Mouse (Mus musculus): ENCODE results near the gene Ankrd44.

Ankrd44 gene

GRCm38 (mm10) chr1:54707888-54708565 is 218.2 kb downstream of the Ankrd44 start:
- DNase-seq (ENCODE audit: low read depth, low spot score): no peak

GRCm38 (mm10) chr1:54707036-54707887 is 218.9 kb downstream of the Ankrd44 start:
- no peak for DNase-seq (ENCODE audit: low read depth, low spot score)

- peak; percentile 30 for DNase-seq (ENCODE audit: low read depth, low spot score)
Measured at GRCm38 (mm10) chr1:54706621-54707020, 219.6 kb downstream of the Ankrd44 start.

- no peak for DNase-seq (ENCODE audit: low read depth, low spot score)
Measured at GRCm38 (mm10) chr1:54703466-54703865, 222.7 kb downstream of the Ankrd44 start.

- no peak for DNase-seq (ENCODE audit: low read depth, low spot score)
Measured at GRCm38 (mm10) chr1:54702918-54703317, 223.3 kb downstream of the Ankrd44 start.

- no peak for DNase-seq (ENCODE audit: low read depth, low spot score)
Measured at GRCm38 (mm10) chr1:54695396-54695795, 230.8 kb downstream of the Ankrd44 start.

- DNase-seq (ENCODE audit: low read depth, low spot score): no peak
Measured at GRCm38 (mm10) chr1:54691824-54692223, 234.4 kb downstream of the Ankrd44 start.

GRCm38 (mm10) chr1:54690291-54690965 is 235.8 kb downstream of the Ankrd44 start:
- DNase-seq (ENCODE audit: low read depth, low spot score): no peak

GRCm38 (mm10) chr1:54688441-54688840 is 237.7 kb downstream of the Ankrd44 start:
- DNase-seq (ENCODE audit: low read depth, low spot score): no peak

GRCm38 (mm10) chr1:54684316-54684715 is 241.9 kb downstream of the Ankrd44 start:
- no peak for DNase-seq (ENCODE audit: low read depth, low spot score)

- no peak for DNase-seq (ENCODE audit: low read depth, low spot score)
Measured at GRCm38 (mm10) chr1:54679556-54679955, 246.6 kb downstream of the Ankrd44 start.

- DNase-seq (ENCODE audit: low read depth, low spot score): no peak
Measured at GRCm38 (mm10) chr1:54678037-54678436, 248.2 kb downstream of the Ankrd44 start.

- DNase-seq (ENCODE audit: low read depth, low spot score): no peak
Measured at GRCm38 (mm10) chr1:54675478-54675877, 250.7 kb downstream of the Ankrd44 start.

GRCm38 (mm10) chr1:54667991-54668390 is 258.2 kb downstream of the Ankrd44 start:
- DNase-seq (ENCODE audit: low read depth, low spot score): no peak

- peak; percentile 72 for DNase-seq (ENCODE audit: low read depth, low spot score)
Measured at GRCm38 (mm10) chr1:54665582-54666405, 260.4 kb downstream of the Ankrd44 start.

GRCm38 (mm10) chr1:54665095-54665494 is 261.1 kb downstream of the Ankrd44 start:
- no peak for DNase-seq (ENCODE audit: low read depth, low spot score)

- no peak for DNase-seq (ENCODE audit: low read depth, low spot score)
Measured at GRCm38 (mm10) chr1:54660674-54661073, 265.5 kb downstream of the Ankrd44 start.

GRCm38 (mm10) chr1:54658558-54658957 is 267.6 kb downstream of the Ankrd44 start:
- DNase-seq (ENCODE audit: low read depth, low spot score): no peak

- DNase-seq (ENCODE audit: low read depth, low spot score): no peak
Measured at GRCm38 (mm10) chr1:54648237-54648636, 277.9 kb downstream of the Ankrd44 start.

- DNase-seq (ENCODE audit: low read depth, low spot score): no peak
Measured at GRCm38 (mm10) chr1:54647335-54647745, 278.8 kb downstream of the Ankrd44 start.

GRCm38 (mm10) chr1:54640184-54640795 is 285.9 kb downstream of the Ankrd44 start:
- no peak for DNase-seq (ENCODE audit: low read depth, low spot score)
